Mouse (Mus musculus) heart, embryonic 14.5 days (tissue): ENCODE results near the gene Mapk8. TPM values are rescaled to one million over a fixed set of nuclear protein-coding genes. Genes with fewer than 3 reads are reported as not detected.

Source experiments
- ATAC-seq: fragments of 200-750 bp; cut with Nextera tagmentation; 2 replicates; pipeline ENCODE4 v1.8.0; 2017; ENCODE audit warnings: low read depth, moderate TSS enrichment; ENCODE audit not compliant: insufficient number of reproducible peaks, insufficient read depth, low FRiP score
- H3K27ac ChIP-seq, 2 experiments: fragments of 200-500 bp in 1 of 2; fragments of 300-500 bp in 1 of 2; sonication (generic) in 1 of 2; replicated peaks in 1 of 2; 2 replicates each; pipeline ENCODE4 v1.5.1; 2012 to 2014; ENCODE audit warnings: low read depth in 2 of 2, low read length in 2 of 2, control low read depth in 1 of 2, mild to moderate bottlenecking in 1 of 2, mixed read lengths in 1 of 2; ENCODE audit not compliant: control insufficient read depth in 1 of 2, insufficient read depth in 1 of 2
- H3K27me3 ChIP-seq: fragments of 300-500 bp; sonication (generic); 2 replicates; pipeline ENCODE4 v1.6.1; 2014; ENCODE audit warnings: mild to moderate bottlenecking, low read length, control low read depth; ENCODE audit not compliant: control insufficient read depth, insufficient read depth
- H3K36me3 ChIP-seq: fragments of 300-500 bp; sonication (generic); 2 replicates; pipeline ENCODE4 v1.6.1; 2014; ENCODE audit warnings: mild to moderate bottlenecking, control low read depth, low read length, mixed read lengths; ENCODE audit not compliant: control insufficient read depth, insufficient read depth
- H3K4me1 ChIP-seq, 2 experiments: fragments of 200-500 bp in 1 of 2; fragments of 300-500 bp in 1 of 2; sonication (generic) in 1 of 2; 2 replicates each; pipeline ENCODE4 v1.6.1; 2012 to 2014; ENCODE audit warnings: low read length in 2 of 2, control low read depth in 1 of 2, mixed read lengths in 1 of 2; ENCODE audit not compliant: control insufficient read depth in 2 of 2, insufficient read depth in 2 of 2
- H3K4me2 ChIP-seq: fragments of 300-500 bp; sonication (generic); 2 replicates; pipeline ENCODE4 v1.6.1; 2014; ENCODE audit warnings: mild to moderate bottlenecking, low read length
- H3K4me3 ChIP-seq, 2 experiments: fragments of 200-500 bp in 1 of 2; fragments of 300-500 bp in 1 of 2; sonication (generic) in 1 of 2; 2 replicates each; pipeline ENCODE4 v1.5.1; 2012 to 2014; ENCODE audit warnings: low read length in 2 of 2, mild to moderate bottlenecking in 2 of 2, control low read depth in 1 of 2, low read depth in 1 of 2, moderate library complexity in 1 of 2; ENCODE audit not compliant: control insufficient read depth in 1 of 2, insufficient read depth in 1 of 2
- H3K9ac ChIP-seq: fragments of 300-500 bp; sonication (generic); 2 replicates; pipeline ENCODE4 v1.6.1; 2014; ENCODE audit warnings: mild to moderate bottlenecking, low read length
- H3K9me3 ChIP-seq: fragments of 300-500 bp; sonication (generic); 2 replicates; pipeline ENCODE4 v1.6.1; 2016; ENCODE audit warnings: low read length, control low read depth; ENCODE audit not compliant: control insufficient read depth
- WGBS: fragments of 180-500 bp; shearing (Covaris S2); extraction: QIAGEN DNeasy Blood & Tissue Kit; methylation state at CpG from one replicate; pipeline ENCODE4 v1.1.7; 2014; 5-methylcytosine and 5-hydroxymethylcytosine counted together
- polyA plus RNA-seq: library from polyadenylated mRNA; unstranded; fragments of >200 nt; fragmentation: Nextera tagmentation; extraction: Ambion mirVana; gene quantifications from 2 replicates; pipeline ENCODE4 v1.2.1, GENCODE M21; 2014

Gene Mapk8
- polyA plus RNA-seq, 1 experiment from 2014 or later: 13.5 TPM

- no peak for ATAC-seq
- 74% methylated on average over 1 of the region's 1 CpGs for WGBS
- Histone ChIP-seq H3K9ac (no peak overlapping the region), H3K4me1 (peaks cover 8 to 9% of the 10 kb centered on the region in 2 experiments; a peak in 2 of 4 replicates), H3K27me3 (peaks cover 58% of the 10 kb centered on the region), H3K9me3 (no peaks in the 10 kb centered on the region), H3K36me3 (no peaks in the 10 kb centered on the region), H3K27ac (no peak overlapping the region), H3K4me2 (no peak overlapping the region), H3K4me3 (no peak overlapping the region)
These were observed 98.8 kb downstream of the Mapk8 start for GRCm38 (mm10) chr14:33348146-33348545.

DNA sequence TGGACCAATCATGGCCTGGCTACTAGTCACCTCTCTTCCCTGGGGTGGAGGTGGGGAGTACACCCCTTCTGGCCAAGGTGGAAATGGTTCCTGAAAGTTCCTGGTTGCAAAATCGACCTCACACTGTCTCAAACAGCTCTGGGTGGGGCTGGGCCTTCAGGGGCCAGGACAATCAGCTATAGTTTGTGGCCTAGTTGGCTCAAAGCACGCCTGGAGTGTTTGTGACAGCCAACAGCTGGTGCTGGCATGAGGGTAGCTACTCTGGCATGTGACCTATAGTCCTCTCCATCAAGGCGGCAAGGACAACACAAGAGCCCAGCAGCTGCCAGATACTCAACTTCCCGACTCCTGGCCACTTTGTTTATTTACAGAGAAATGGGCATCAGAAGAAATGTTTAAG lies 99.2 kb downstream of the Mapk8 start:
- ATAC-seq: no peak
- peaks cover 54% of the 10 kb centered on the region for H3K27me3 ChIP-seq

DNA sequence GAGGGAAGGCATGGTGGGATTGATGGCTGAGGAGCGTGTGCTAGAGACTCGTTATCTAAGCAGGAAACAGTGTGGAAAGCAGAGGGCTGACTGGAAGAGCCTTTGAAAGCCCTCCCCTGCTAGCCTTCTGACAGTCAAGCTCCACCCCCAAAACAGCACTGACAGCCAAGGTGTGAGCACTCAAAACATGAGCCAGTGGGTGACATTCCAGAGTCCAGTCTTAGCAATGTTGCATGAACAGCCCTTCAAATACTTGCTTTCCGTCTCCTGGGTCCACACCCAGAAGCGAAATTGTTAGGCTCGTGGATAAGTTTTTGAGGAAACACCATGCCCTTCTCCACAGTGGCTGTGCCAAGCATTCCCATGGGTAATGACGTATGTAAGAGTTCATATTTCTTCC lies 100.4 kb downstream of the Mapk8 start:
- Histone ChIP-seq H3K4me1 (peaks cover 0 to 5% of the 10 kb centered on the region in 2 experiments; a peak in 2 of 4 replicates), H3K9ac (no peak overlapping the region), H3K4me2 (no peak overlapping the region), H3K27ac (no peak overlapping the region), H3K4me3 (no peak overlapping the region), H3K36me3 (no peaks in the 10 kb centered on the region), H3K9me3 (no peaks in the 10 kb centered on the region), H3K27me3 (peaks cover 42% of the 10 kb centered on the region)
- WGBS: 67% methylated on average over 6 of the region's 6 CpGs
- no peak for ATAC-seq

More for the DNA sequence above, 99.2 kb downstream of the Mapk8 start:
- peaks cover 5% of the 10 kb centered on the region in 2 experiments; a peak in 2 of 4 replicates for H3K4me1 ChIP-seq
- H3K4me2 ChIP-seq: no peak overlapping the region
- no peaks in the 10 kb centered on the region for H3K9me3 ChIP-seq
- H3K4me3 ChIP-seq: no peak overlapping the region
- H3K27ac ChIP-seq: no peak overlapping the region
- H3K9ac ChIP-seq: no peak overlapping the region
- no peaks in the 10 kb centered on the region for H3K36me3 ChIP-seq
- 43% methylated on average over 4 of the region's 4 CpGs for WGBS

DNA sequence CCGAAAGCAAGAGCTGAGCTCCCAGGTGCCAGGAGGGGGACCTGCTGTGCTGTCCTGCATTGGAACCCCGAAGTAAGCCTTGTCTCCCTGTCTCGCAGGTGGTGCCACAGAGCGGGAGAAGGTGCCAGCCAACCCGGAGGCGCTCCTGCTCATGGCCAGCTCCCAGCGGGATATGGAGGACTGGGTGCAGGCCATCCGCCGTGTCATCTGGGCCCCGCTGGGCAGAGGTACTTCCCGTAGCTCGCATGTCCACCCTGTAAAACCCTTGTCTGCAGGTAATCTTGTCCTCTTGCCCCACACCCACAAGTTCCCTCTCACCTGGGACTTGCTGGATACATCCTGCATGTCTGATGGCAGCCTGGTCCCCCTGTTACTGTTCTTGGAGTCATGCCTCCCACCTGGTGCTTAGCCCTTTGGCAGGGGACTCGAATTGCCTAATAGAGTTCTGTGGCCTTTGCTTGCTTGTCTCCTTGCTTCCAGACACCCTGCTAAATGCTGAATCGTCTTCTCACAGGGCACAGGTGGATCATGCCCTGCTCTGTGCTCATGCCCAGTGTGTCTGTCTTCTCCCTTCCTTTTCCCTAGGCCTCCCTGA lies 103.7 kb downstream of the Mapk8 start:
- no peak overlapping the region for H3K27ac ChIP-seq
- 86% methylated on average over 14 of the region's 14 CpGs for WGBS
- H3K4me3 ChIP-seq: no peak overlapping the region
- H3K4me1 ChIP-seq: no peaks in the 10 kb centered on the region
- no peak overlapping the region for H3K9ac ChIP-seq
- ATAC-seq: no peak
- H3K9me3 ChIP-seq: no peaks in the 10 kb centered on the region
- H3K27me3 ChIP-seq: peaks cover 13% of the 10 kb centered on the region
- no peak overlapping the region for H3K4me2 ChIP-seq
- no peaks in the 10 kb centered on the region for H3K36me3 ChIP-seq

GRCm38 (mm10) chr14:33338684-33339083 lies 108.3 kb downstream of the Mapk8 start:
- Histone ChIP-seq H3K27me3 (no peaks in the 10 kb centered on the region), H3K9ac (no peak overlapping the region), H3K4me1 (no peaks in the 10 kb centered on the region), H3K4me3 (no peak overlapping the region), H3K4me2 (no peak overlapping the region), H3K9me3 (no peaks in the 10 kb centered on the region), H3K27ac (no peak overlapping the region), H3K36me3 (no peaks in the 10 kb centered on the region)
- 58% methylated on average over 5 of the region's 5 CpGs for WGBS
- ATAC-seq: no peak

DNA sequence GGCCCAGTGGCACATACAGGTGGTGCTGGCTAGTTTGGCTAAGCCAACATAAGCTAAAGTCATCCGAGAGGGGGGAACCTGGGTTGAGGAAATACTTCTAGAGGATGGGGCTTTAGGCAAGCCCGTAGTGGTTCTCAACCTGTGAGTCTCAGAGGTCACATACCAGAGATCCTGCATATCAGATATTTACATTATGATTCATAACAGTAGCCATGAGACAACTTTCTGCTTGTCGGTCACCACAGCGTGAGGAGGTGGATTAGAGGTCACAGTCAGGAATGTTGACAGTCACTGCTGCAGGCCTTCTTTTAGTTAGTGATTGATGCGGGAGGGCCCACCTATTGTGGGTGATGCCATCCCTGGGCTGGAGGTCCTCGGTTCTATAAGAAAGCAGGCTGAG lies 111.2 kb downstream of the Mapk8 start:
- H3K4me2 ChIP-seq: no peak overlapping the region
- WGBS: 45% methylated on average over 6 of the region's 6 CpGs
- peaks cover 6 to 10% of the 10 kb centered on the region in 2 experiments; a peak in 3 of 4 replicates for H3K4me1 ChIP-seq
- no peak for ATAC-seq
- no peaks in the 10 kb centered on the region for H3K27me3 ChIP-seq
- no peak overlapping the region for H3K27ac ChIP-seq
- H3K9me3 ChIP-seq: no peaks in the 10 kb centered on the region
- no peaks in the 10 kb centered on the region for H3K36me3 ChIP-seq
- no peak overlapping the region for H3K4me3 ChIP-seq
- H3K9ac ChIP-seq: no peak overlapping the region

DNA sequence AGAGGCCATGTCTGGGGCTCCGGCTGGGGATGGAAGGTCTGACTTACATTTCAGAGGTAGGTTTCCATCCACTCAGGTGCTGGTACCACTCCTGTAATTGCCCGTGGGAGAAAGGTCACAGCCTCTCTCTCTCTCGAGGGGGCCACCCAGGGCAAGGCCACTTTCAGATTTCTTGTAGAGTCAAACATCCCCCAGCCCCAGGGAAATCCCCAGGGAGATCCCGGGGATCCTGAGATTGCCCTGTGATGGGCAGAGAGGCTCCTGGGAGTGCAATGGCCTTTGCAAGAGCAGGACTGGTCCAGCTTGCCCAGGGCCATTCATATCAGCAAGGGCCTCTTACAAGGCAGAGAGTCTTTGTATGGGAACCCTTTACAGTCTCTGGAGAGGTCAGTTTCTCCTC lies 112.6 kb downstream of the Mapk8 start:
- H3K4me3 ChIP-seq: no peak overlapping the region
- H3K27me3 ChIP-seq: no peaks in the 10 kb centered on the region
- H3K27ac ChIP-seq: no peak overlapping the region
- WGBS: 74% methylated on average over 4 of the region's 4 CpGs
- H3K4me1 ChIP-seq: peaks cover 6 to 10% of the 10 kb centered on the region in 2 experiments; a peak in 3 of 4 replicates
- ATAC-seq: no peak
- no peaks in the 10 kb centered on the region for H3K36me3 ChIP-seq
- H3K4me2 ChIP-seq: no peak overlapping the region
- H3K9me3 ChIP-seq: no peaks in the 10 kb centered on the region
- no peak overlapping the region for H3K9ac ChIP-seq

GRCm38 (mm10) chr14:33333833-33334232 lies 113.1 kb downstream of the Mapk8 start:
- H3K4me2 ChIP-seq: no peak overlapping the region
- WGBS: 79% methylated on average over 4 of the region's 4 CpGs
- H3K36me3 ChIP-seq: no peaks in the 10 kb centered on the region
- H3K4me1 ChIP-seq: peaks cover 7 to 14% of the 10 kb centered on the region in 2 experiments
- H3K9me3 ChIP-seq: no peaks in the 10 kb centered on the region
- no peaks in the 10 kb centered on the region for H3K27me3 ChIP-seq
- H3K4me3 ChIP-seq: no peak overlapping the region
- no peak for ATAC-seq
- H3K27ac ChIP-seq: no peak overlapping the region
- H3K9ac ChIP-seq: no peak overlapping the region
